Mouse (Mus musculus) left cerebral cortex, adult 8-10 months (tissue): ENCODE results near the gene Twf2. TPM values are rescaled to one million over a fixed set of nuclear protein-coding genes. Genes with fewer than 3 reads are reported as not detected.

Source experiments
- DNase-seq, 2 experiments: peaks; one replicate each; pipeline ENCODE4 v3.0.0; 2022; ENCODE audit warnings: low spot score in 2 of 2
- total RNA-seq, 4 experiments: library from RNA; stranded (reverse); gene quantifications; 2 replicates each; pipeline ENCODE4 v1.2.4; 2022

Gene Twf2
- total RNA-seq, 4 experiments from 2014 or later, result 58.6 to 61.1 (median 59.1) TPM

GRCm38 (mm10) chr9:106177799-106178198, 25.1 kb upstream of the Twf2 start:
- no peak for DNase-seq

- DNase-seq, result no peak
Observed at GRCm38 (mm10) chr9:106179454-106179853, 23.5 kb upstream of the Twf2 start.

GRCm38 (mm10) chr9:106179964-106180363, 22.9 kb upstream of the Twf2 start:
- DNase-seq, result no peak

GRCm38 (mm10) chr9:106182146-106182545, 20.8 kb upstream of the Twf2 start:
- no peak for DNase-seq

GRCm38 (mm10) chr9:106183996-106184395, 18.9 kb upstream of the Twf2 start:
- DNase-seq, result no peak

GRCm38 (mm10) chr9:106191355-106191754, 11.6 kb upstream of the Twf2 start:
- DNase-seq, result no peak

- DNase-seq, result no peak
Observed at GRCm38 (mm10) chr9:106192024-106192423, 10.9 kb upstream of the Twf2 start.

- no peak for DNase-seq
Observed at GRCm38 (mm10) chr9:106192998-106193397, 9.9 kb upstream of the Twf2 start.

- DNase-seq, result no peak
Observed at GRCm38 (mm10) chr9:106193930-106194807, 8.7 kb upstream of the Twf2 start.

- DNase-seq, result peak in 1 of 2 experiments; percentile 75
Observed at GRCm38 (mm10) chr9:106195693-106196092, 7.2 kb upstream of the Twf2 start.

GRCm38 (mm10) chr9:106197081-106197713, 5.7 kb upstream of the Twf2 start:
- no peak for DNase-seq

GRCm38 (mm10) chr9:106197732-106198131, 5.2 kb upstream of the Twf2 start:
- no peak for DNase-seq

GRCm38 (mm10) chr9:106198962-106199458, 3.9 kb upstream of the Twf2 start:
- DNase-seq, result no peak

- no peak for DNase-seq
Observed at GRCm38 (mm10) chr9:106199535-106200272, 3.2 kb upstream of the Twf2 start, which contains the start of gene Ppm1m. Gene Ppm1m, minus strand, starts transcription at chr9:106199746.

GRCm38 (mm10) chr9:106201895-106202294, 1.0 kb upstream of the Twf2 start:
- DNase-seq, result no peak

GRCm38 (mm10) chr9:106203990-106204851, 1.3 kb downstream of the Twf2 start:
- no peak for DNase-seq

GRCm38 (mm10) chr9:106205713-106206290, 2.9 kb downstream of the Twf2 start:
- no peak for DNase-seq

GRCm38 (mm10) chr9:106206515-106206914, 3.6 kb downstream of the Twf2 start:
- no peak for DNase-seq

- no peak for DNase-seq
Observed at GRCm38 (mm10) chr9:106208181-106208580, 5.3 kb downstream of the Twf2 start.

- no peak for DNase-seq
Observed at GRCm38 (mm10) chr9:106209954-106210353, 7.0 kb downstream of the Twf2 start.
